Mouse (Mus musculus) lung, adult 18-20 months (tissue): ENCODE measurements at regions not wholly inside any gene's neighbourhood (a gene's known extent, or its start where the extent isn't known, plus 50 kb on each side); places are given as distances from the start of the nearest gene placed in this dataset.
"Not testable (repeated sequence)": the region's sequence is repeated elsewhere in the genome, so short reads cannot be mapped to it uniquely, and the experiment has no call there.

ENCODE experiments used
- DNase-seq, 2 experiments: peaks; one replicate each; pipeline ENCODE4 v3.0.0; 2022; ENCODE audit warnings: mixed read lengths in 2 of 2

GRCm38 (mm10) chr9:14059228-14059779 is 215.6 kb upstream of the Sesn3 start:
- no peak for DNase-seq

- DNase-seq, result no peak
Observed at GRCm38 (mm10) chr9:14060257-14060656, 214.6 kb upstream of the Sesn3 start.

GRCm38 (mm10) chr9:14061389-14061788 is 213.5 kb upstream of the Sesn3 start:
- DNase-seq, result no peak

- no peak for DNase-seq
Observed at GRCm38 (mm10) chr9:14061840-14062239, 213.0 kb upstream of the Sesn3 start.

- DNase-seq, result no peak
Observed at GRCm38 (mm10) chr9:14062706-14063105, 212.2 kb upstream of the Sesn3 start.

GRCm38 (mm10) chr9:14066741-14067140 is 208.1 kb upstream of the Sesn3 start:
- not testable (repeated sequence) for DNase-seq

- DNase-seq, result no peak
Observed at GRCm38 (mm10) chr9:14069076-14069475, 205.8 kb upstream of the Sesn3 start.

GRCm38 (mm10) chr9:14069770-14070169 is 205.1 kb upstream of the Sesn3 start:
- no peak for DNase-seq

- DNase-seq, result no peak
Observed at GRCm38 (mm10) chr9:14071728-14072127, 203.1 kb upstream of the Sesn3 start.

- no peak for DNase-seq
Observed at GRCm38 (mm10) chr9:14072950-14073349, 201.9 kb upstream of the Sesn3 start.

- DNase-seq, result no peak
Observed at GRCm38 (mm10) chr9:14074273-14074672, 200.6 kb upstream of the Sesn3 start.

GRCm38 (mm10) chr9:14074866-14075265 is 200.0 kb upstream of the Sesn3 start:
- not testable (repeated sequence) for DNase-seq

- DNase-seq, result no peak
Observed at GRCm38 (mm10) chr9:14075452-14075851, 199.4 kb upstream of the Sesn3 start.

GRCm38 (mm10) chr9:14075868-14076267 is 199.0 kb upstream of the Sesn3 start:
- DNase-seq, result no peak

- DNase-seq, result no peak
Observed at GRCm38 (mm10) chr9:14076728-14077127, 198.1 kb upstream of the Sesn3 start.

- DNase-seq, result no peak
Observed at GRCm38 (mm10) chr9:14081138-14081537, 193.7 kb upstream of the Sesn3 start.

GRCm38 (mm10) chr9:14086201-14086600 is 188.7 kb upstream of the Sesn3 start:
- DNase-seq, result no peak

- DNase-seq, result no peak
Observed at GRCm38 (mm10) chr9:14086611-14087010, 188.3 kb upstream of the Sesn3 start.

- DNase-seq, result no peak
Observed at GRCm38 (mm10) chr9:14087874-14088273, 187.0 kb upstream of the Sesn3 start.

- DNase-seq, result peak in 1 of 2 experiments; percentile 13
Observed at GRCm38 (mm10) chr9:14089791-14090256, 185.0 kb upstream of the Sesn3 start.

- DNase-seq, result no peak
Observed at GRCm38 (mm10) chr9:14090454-14090853, 184.4 kb upstream of the Sesn3 start.

- no peak for DNase-seq
Observed at GRCm38 (mm10) chr9:14091099-14091930, 183.6 kb upstream of the Sesn3 start.

GRCm38 (mm10) chr9:14092996-14093442 is 181.8 kb upstream of the Sesn3 start:
- no peak for DNase-seq

GRCm38 (mm10) chr9:14103538-14103937 is 171.3 kb upstream of the Sesn3 start:
- no peak for DNase-seq
